Mouse (Mus musculus) embryonic facial prominence, embryonic 12.5 days (tissue): Measurements from ENCODE around the gene Smtnl1. TPM values are rescaled to one million over a fixed set of nuclear protein-coding genes. Genes with fewer than 3 reads are reported as not detected.
A peak's percentile ranks its signal among the peaks of the same experiment; 100 is the strongest.

Source experiments
- ATAC-seq: fragments of 200-750 bp; cut with Nextera tagmentation; 2 replicates; pipeline ENCODE4 v1.8.0; 2017; ENCODE audit not compliant: insufficient number of reproducible peaks, insufficient read depth, low FRiP score, low TSS enrichment
- H3K27ac ChIP-seq: fragments of 300-500 bp; sonication (generic); 2 replicates; pipeline ENCODE4 v1.5.1; 2016; ENCODE audit warnings: mild to moderate bottlenecking
- H3K27me3 ChIP-seq: fragments of 300-500 bp; sonication (generic); 2 replicates; pipeline ENCODE4 v1.6.1; 2016; ENCODE audit warnings: mild to moderate bottlenecking, moderate library complexity
- H3K36me3 ChIP-seq: fragments of 300-500 bp; sonication (generic); 2 replicates; pipeline ENCODE4 v1.6.1; 2016; ENCODE audit warnings: mild to moderate bottlenecking
- H3K4me1 ChIP-seq: fragments of 300-500 bp; sonication (generic); 2 replicates; pipeline ENCODE4 v1.6.1; 2016
- H3K4me2 ChIP-seq: fragments of 300-500 bp; sonication (generic); replicated peaks from 2 replicates; pipeline ENCODE4 v1.6.1; 2016; ENCODE audit warnings: mild to moderate bottlenecking, moderate library complexity
- H3K4me3 ChIP-seq: fragments of 300-500 bp; sonication (generic); 2 replicates; pipeline ENCODE4 v1.5.1; 2016; ENCODE audit warnings: mild to moderate bottlenecking
- H3K9ac ChIP-seq: fragments of 300-500 bp; sonication (generic); 2 replicates; pipeline ENCODE4 v1.6.1; 2016; ENCODE audit warnings: mild to moderate bottlenecking, moderate library complexity
- H3K9me3 ChIP-seq: fragments of 300-500 bp; sonication (generic); 2 replicates; pipeline ENCODE4 v1.6.1; 2016; ENCODE audit warnings: mild to moderate bottlenecking, moderate library complexity
- WGBS: fragments of 180-500 bp; shearing (Covaris S2); methylation state at CpG from one replicate; pipeline ENCODE4 v1.1.7; 2016; 5-methylcytosine and 5-hydroxymethylcytosine counted together
- polyA plus RNA-seq: library from polyadenylated mRNA; unstranded; fragments of >200 nt; fragmentation: Nextera tagmentation; extraction: Ambion mirVana; gene quantifications from 2 replicates; pipeline ENCODE4 v1.2.1, GENCODE M21; 2016

Smtnl1 gene
- polyA plus RNA-seq, 1 experiment from 2014 or later, result 0.23 TPM

GRCm38 (mm10) chr2:84837817-84838592 lies 15.6 kb upstream of the Smtnl1 start:
- 32% methylated on average over 9 of the region's 9 CpGs for WGBS
- Histone ChIP-seq H3K9ac (no peak overlapping the region), H3K4me1 (peaks cover 14% of the 10 kb centered on the region), H3K27me3 (peaks cover 4% of the 10 kb centered on the region; the same call in 1 of the 2 replicates), H3K4me2 (peak overlapping the region; percentile 86; the same call in 1 of the 2 replicates), H3K4me3 (no peak overlapping the region), H3K36me3 (no peaks in the 10 kb centered on the region), H3K27ac (no peak overlapping the region), H3K9me3 (no peaks in the 10 kb centered on the region)
- ATAC-seq, result no peak

- H3K4me1 ChIP-seq, result peaks cover 12% of the 10 kb centered on the region
- no peak overlapping the region for H3K4me3 ChIP-seq
- no peak for ATAC-seq
- no peak overlapping the region for H3K4me2 ChIP-seq
- H3K27ac ChIP-seq, result no peak overlapping the region
- H3K27me3 ChIP-seq, result peaks cover 4% of the 10 kb centered on the region; the same call in 1 of the 2 replicates
- no peak overlapping the region for H3K9ac ChIP-seq
- WGBS, result 64% methylated on average over 8 of the region's 8 CpGs
- H3K36me3 ChIP-seq, result no peaks in the 10 kb centered on the region
- H3K9me3 ChIP-seq, result no peaks in the 10 kb centered on the region
These were observed 14.7 kb upstream of the Smtnl1 start for GRCm38 (mm10) chr2:84837107-84837506.

GRCm38 (mm10) chr2:84831666-84832391 lies 9.4 kb upstream of the Smtnl1 start:
- Histone ChIP-seq H3K27me3 (no peaks in the 10 kb centered on the region), H3K27ac (0 out of 2 replicates have a peak overlapping the region, but pooled peaks have one; percentile 1), H3K4me3 (no peak overlapping the region), H3K9me3 (no peaks in the 10 kb centered on the region), H3K4me1 (peaks cover 10% of the 10 kb centered on the region), H3K9ac (0 out of 2 replicates have a peak overlapping the region, but pooled peaks have one; percentile 13), H3K36me3 (0 out of 2 replicates have a peak, but pooled peaks cover 3% of the 10 kb centered on the region), H3K4me2 (no peak overlapping the region)
- WGBS, result 41% methylated on average over 10 of the region's 10 CpGs
- ATAC-seq, result peak; percentile 70; the same call in 1 of the 2 replicates

GRCm38 (mm10) chr2:84827283-84827920 lies 5.0 kb upstream of the Smtnl1 start:
- under 1% methylated on average over 29 of the region's 29 CpGs for WGBS
- Histone ChIP-seq H3K27me3 (no peaks in the 10 kb centered on the region), H3K27ac (no peak overlapping the region; the same call in 1 of the 2 replicates), H3K4me3 (peak overlapping the region; percentile 91), H3K4me2 (peak overlapping the region; percentile 99), H3K36me3 (0 out of 2 replicates have a peak, but pooled peaks cover 3% of the 10 kb centered on the region), H3K9me3 (no peaks in the 10 kb centered on the region), H3K9ac (peak overlapping the region; percentile 73), H3K4me1 (peaks cover 10% of the 10 kb centered on the region)
- 0 out of 2 replicates have a peak, but pooled peaks have one; percentile 3 for ATAC-seq

- Histone ChIP-seq H3K9ac (peak within 1 kb of the TSS; percentile 73), H3K4me2 (peak within 1 kb of the TSS; percentile 99), H3K9me3 (no peaks in the 10 kb centered on the region), H3K4me3 (peak within 1 kb of the TSS; percentile 91), H3K27me3 (no peaks in the 10 kb centered on the region), H3K27ac (no peak within 1 kb of the TSS; the same call in 1 of the 2 replicates), H3K4me1 (peaks cover 10% of the 10 kb centered on the region), H3K36me3 (0 out of 2 replicates have a peak, but pooled peaks cover 3% of the 10 kb centered on the region)
- ATAC-seq, result peak; percentile 89
- under 1% methylated on average over 34 of the region's 34 CpGs for WGBS
These were observed 4.2 kb upstream of the Smtnl1 start, which contains the start of gene Timm10 for GRCm38 (mm10) chr2:84826488-84827282. Gene Timm10, plus strand, starts transcription at chr2:84826997.

- Histone ChIP-seq H3K4me3 (no peak overlapping the region), H3K9ac (no peak overlapping the region), H3K36me3 (no peaks in the 10 kb centered on the region), H3K27me3 (no peaks in the 10 kb centered on the region), H3K4me2 (no peak overlapping the region), H3K4me1 (peaks cover 9% of the 10 kb centered on the region), H3K27ac (0 out of 2 replicates have a peak overlapping the region, but pooled peaks have one; percentile 31), H3K9me3 (no peaks in the 10 kb centered on the region)
- 29% methylated on average over 2 of the region's 2 CpGs for WGBS
- no peak for ATAC-seq
These were observed 785 bp upstream of the Smtnl1 start for GRCm38 (mm10) chr2:84823237-84823636.

- no peak for ATAC-seq
- Histone ChIP-seq H3K27ac (no peak overlapping the region), H3K9me3 (no peaks in the 10 kb centered on the region), H3K4me1 (no peaks in the 10 kb centered on the region), H3K4me3 (no peak overlapping the region), H3K27me3 (no peaks in the 10 kb centered on the region), H3K36me3 (no peaks in the 10 kb centered on the region), H3K9ac (no peak overlapping the region), H3K4me2 (no peak overlapping the region)
- 49% methylated on average over 3 of the region's 3 CpGs for WGBS
These were observed 2.6 kb downstream of the Smtnl1 start for GRCm38 (mm10) chr2:84819861-84820260.

GRCm38 (mm10) chr2:84812676-84813075 lies 9.8 kb downstream of the Smtnl1 start:
- 68% methylated on average over 6 of the region's 6 CpGs for WGBS
- Histone ChIP-seq H3K27me3 (no peaks in the 10 kb centered on the region), H3K9ac (no peak overlapping the region), H3K36me3 (no peaks in the 10 kb centered on the region), H3K9me3 (no peaks in the 10 kb centered on the region), H3K4me1 (peaks cover 3% of the 10 kb centered on the region; the same call in 1 of the 2 replicates), H3K4me2 (no peak overlapping the region), H3K27ac (no peak overlapping the region), H3K4me3 (no peak overlapping the region)
- ATAC-seq, result no peak

GRCm38 (mm10) chr2:84811880-84812279 lies 10.6 kb downstream of the Smtnl1 start:
- Histone ChIP-seq H3K4me3 (no peak overlapping the region), H3K27ac (no peak overlapping the region), H3K9ac (no peak overlapping the region), H3K36me3 (no peaks in the 10 kb centered on the region), H3K4me1 (peaks cover 3% of the 10 kb centered on the region; the same call in 1 of the 2 replicates), H3K27me3 (no peaks in the 10 kb centered on the region), H3K9me3 (no peaks in the 10 kb centered on the region), H3K4me2 (no peak overlapping the region)
- WGBS, result 74% methylated on average over 7 of the region's 7 CpGs
- ATAC-seq, result no peak

GRCm38 (mm10) chr2:84810886-84811577 lies 11.4 kb downstream of the Smtnl1 start:
- ATAC-seq, result peak; percentile 66
- no peaks in the 10 kb centered on the region for H3K36me3 ChIP-seq
- H3K27me3 ChIP-seq, result no peaks in the 10 kb centered on the region
- WGBS, result 35% methylated on average over 26 of the region's 26 CpGs
- H3K4me1 ChIP-seq, result peaks cover 3% of the 10 kb centered on the region; the same call in 1 of the 2 replicates
- H3K9ac ChIP-seq, result no peak overlapping the region
- H3K4me2 ChIP-seq, result peak overlapping the region; percentile 45
- peak overlapping the region; percentile 3; the same call in 1 of the 2 replicates for H3K4me3 ChIP-seq
- H3K9me3 ChIP-seq, result no peaks in the 10 kb centered on the region
- H3K27ac ChIP-seq, result no peak overlapping the region
